Mouse (Mus musculus) spleen, adult 2 months (tissue): ENCODE measurements around the gene Ddi2.

Experiments used
- CTCF ChIP-seq: fragments of 200-500 bp; IDR thresholded peaks from 2 replicates; pipeline ENCODE4 v1.5.1; 2011; ENCODE audit warnings: mild to moderate bottlenecking, inconsistent platforms; ENCODE audit not compliant: insufficient read depth, insufficient read length, insufficient replicate concordance; ENCODE audit errors: extremely low read depth
- POLR2A ChIP-seq: fragments of 200-500 bp; IDR thresholded peaks from 2 replicates; pipeline ENCODE4 v1.6.1; 2011; ENCODE audit warnings: low read depth, low read length, inconsistent platforms

- TF ChIP-seq POLR2A = no peak
- no peak for TF ChIP-seq CTCF
Observed at GRCm38 (mm10) chr4:141651944-141652343, 71.3 kb downstream of the Ddi2 start.
